13 mouse cellular contexts compared by ENCODE assay signal in the genomic region with DNA sequence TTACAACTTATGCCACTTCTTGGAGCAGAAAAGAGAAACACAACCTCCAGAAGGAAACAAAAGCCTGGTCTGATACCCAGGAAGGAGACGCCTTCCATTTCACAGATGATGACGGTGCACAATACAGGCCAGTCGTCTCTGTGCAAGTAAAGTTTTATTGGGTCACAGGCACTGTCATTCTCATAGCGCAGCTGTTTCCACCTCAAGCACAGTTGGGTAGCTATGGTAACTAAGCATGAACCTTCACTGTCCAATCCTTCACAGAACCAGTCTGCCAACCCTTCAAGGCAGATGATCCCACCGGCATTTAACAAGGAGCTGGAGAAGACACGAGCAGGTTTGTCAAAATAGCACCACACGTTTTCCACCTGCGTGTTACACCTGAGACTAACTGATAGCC. TPM values are rescaled to one million over a fixed set of nuclear protein-coding genes. Genes with fewer than 3 reads are reported as not detected.
DNase-seq lines count a peak whose midpoint lies in the region; ATAC-seq lines count a peak whose summit lies in the region.
"Had no signal": no experiment of that assay in that cellular context is flagged by ENCODE, and none has a peak within 500 bp of the region (broad histone marks: within the 10 kb centered on the region; RNA-seq: fewer than 3 reads in every experiment).

No protein-coding gene starts in this region.

- peaks cover 9% of the 10 kb centered on the region for H3K36me3 ChIP-seq in forebrain, embryonic 13.5 days (ENCODE audit: poor library complexity, severe bottlenecking)
- H3K36me3 ChIP-seq in forebrain, embryonic 15.5 days, result no peaks in the 10 kb centered on the region
- no peaks in the 10 kb centered on the region for H3K36me3 ChIP-seq in neural tube, embryonic 14.5 days (ENCODE audit: control insufficient read depth, insufficient read depth, low read length)
- H3K36me3 ChIP-seq in neural tube, embryonic 15.5 days, result no peaks in the 10 kb centered on the region
- peaks cover 37% of the 10 kb centered on the region for H3K36me3 ChIP-seq in liver, embryonic 15.5 days (replicated peaks)
- no peaks in the 10 kb centered on the region; the same call in 1 of the 2 replicates for H3K36me3 ChIP-seq in stomach, embryonic 16.5 days (ENCODE audit: control insufficient read depth, insufficient read depth, low read length)

- no peak overlapping the region for H3K4me3 ChIP-seq in forebrain, embryonic 13.5 days
- H3K4me3 ChIP-seq in forebrain, embryonic 15.5 days, result no peak overlapping the region
- H3K4me3 ChIP-seq in neural tube, embryonic 14.5 days (ENCODE audit: low read depth, low read length), result no peak overlapping the region
- no peak overlapping the region for H3K4me3 ChIP-seq in neural tube, embryonic 15.5 days (replicated peaks)
- no peak overlapping the region for H3K4me3 ChIP-seq in liver, embryonic 15.5 days (replicated peaks)
- H3K4me3 ChIP-seq in stomach, embryonic 16.5 days (replicated peaks; ENCODE audit: low read length), result no peak overlapping the region
- H3K4me3 ChIP-seq: erythroblast, embryonic 14.5 days; heart, adult 2 months had no signal

- H3K4me2 ChIP-seq in forebrain, embryonic 13.5 days, result no peak overlapping the region
- H3K4me2 ChIP-seq in forebrain, embryonic 15.5 days (replicated peaks), result no peak overlapping the region
- H3K4me2 ChIP-seq in neural tube, embryonic 14.5 days (ENCODE audit: low read depth, low read length), result no peak overlapping the region
- no peak overlapping the region for H3K4me2 ChIP-seq in neural tube, embryonic 15.5 days
- H3K4me2 ChIP-seq in liver, embryonic 15.5 days, result peak overlapping the region; percentile 24; the same call in 1 of the 2 replicates
- H3K4me2 ChIP-seq in stomach, embryonic 16.5 days (ENCODE audit: low read depth, low read length), result no peak overlapping the region

- H3K4me1 ChIP-seq in forebrain, embryonic 13.5 days, result peaks cover 53% of the 10 kb centered on the region
- peaks cover 39% of the 10 kb centered on the region for H3K4me1 ChIP-seq in forebrain, embryonic 15.5 days
- H3K4me1 ChIP-seq in neural tube, embryonic 14.5 days (ENCODE audit: control insufficient read depth, insufficient read depth, low read length), result peaks cover 26% of the 10 kb centered on the region
- peaks cover 33% of the 10 kb centered on the region for H3K4me1 ChIP-seq in neural tube, embryonic 15.5 days
- peaks cover 98% of the 10 kb centered on the region for H3K4me1 ChIP-seq in liver, embryonic 15.5 days (replicated peaks)
- H3K4me1 ChIP-seq in stomach, embryonic 16.5 days (ENCODE audit: control insufficient read depth, insufficient read depth, low read length), result peaks cover 52% of the 10 kb centered on the region

- no peaks in the 10 kb centered on the region for H3K27me3 ChIP-seq in forebrain, embryonic 13.5 days
- H3K27me3 ChIP-seq in forebrain, embryonic 15.5 days, result no peaks in the 10 kb centered on the region
- H3K27me3 ChIP-seq in neural tube, embryonic 14.5 days (ENCODE audit: control insufficient read depth, insufficient read depth, low read length), result no peaks in the 10 kb centered on the region
- no peaks in the 10 kb centered on the region for H3K27me3 ChIP-seq in neural tube, embryonic 15.5 days (replicated peaks)
- H3K27me3 ChIP-seq in liver, embryonic 15.5 days, result no peaks in the 10 kb centered on the region
- no peaks in the 10 kb centered on the region for H3K27me3 ChIP-seq in stomach, embryonic 16.5 days (ENCODE audit: control insufficient read depth, insufficient read depth, low read length)

- no peak overlapping the region for H3K9ac ChIP-seq in forebrain, embryonic 13.5 days
- no peak overlapping the region for H3K9ac ChIP-seq in forebrain, embryonic 15.5 days (replicated peaks)
- H3K9ac ChIP-seq in neural tube, embryonic 14.5 days (replicated peaks; ENCODE audit: low read depth, low read length), result no peak overlapping the region
- no peak overlapping the region for H3K9ac ChIP-seq in neural tube, embryonic 15.5 days (replicated peaks)
- no peak overlapping the region for H3K9ac ChIP-seq in liver, embryonic 15.5 days
- no peak overlapping the region for H3K9ac ChIP-seq in stomach, embryonic 16.5 days (ENCODE audit: low read length)

- H3K27ac ChIP-seq in forebrain, embryonic 13.5 days, result 0 out of 2 replicates have a peak overlapping the region, but pooled peaks have one; percentile 40
- H3K27ac ChIP-seq in forebrain, embryonic 15.5 days (replicated peaks), result no peak overlapping the region; the same call in 1 of the 2 replicates
- H3K27ac ChIP-seq in neural tube, embryonic 14.5 days (ENCODE audit: low read depth, low read length), result no peak overlapping the region
- no peak overlapping the region for H3K27ac ChIP-seq in neural tube, embryonic 15.5 days (replicated peaks)
- H3K27ac ChIP-seq in liver, embryonic 15.5 days (replicated peaks), result peak overlapping the region; percentile 68
- H3K27ac ChIP-seq in stomach, embryonic 16.5 days (ENCODE audit: low read length), result 0 out of 2 replicates have a peak overlapping the region, but pooled peaks have one; percentile 0
- H3K27ac ChIP-seq: heart, adult 2 months had no signal

- ATAC-seq in forebrain, embryonic 13.5 days, result no peak
- ATAC-seq in forebrain, embryonic 15.5 days (replicated peaks), result no peak
- ATAC-seq in neural tube, embryonic 14.5 days (ENCODE audit: low read depth), result peak; percentile 54; the same call in 1 of the 2 replicates
- ATAC-seq in neural tube, embryonic 15.5 days (ENCODE audit: low FRiP score), result no peak
- ATAC-seq in liver, embryonic 15.5 days (ENCODE audit: insufficient read depth), result no peak
- ATAC-seq in stomach, embryonic 16.5 days (ENCODE audit: insufficient read depth, low FRiP score), result no peak

- DNase-seq in right cerebral cortex, postnatal 36 days (ENCODE audit: low spot score in 2 of 2), result no peak
- no peak for DNase-seq in urinary bladder, adult 2 months (ENCODE audit: low spot score)
- DNase-seq: heart, adult 2 months; kidney, postnatal 36 days; lung, postnatal 10 days; right cerebral cortex, postnatal 14 days had no signal

- H3K9me3 ChIP-seq in forebrain, embryonic 13.5 days (replicated peaks), result no peaks in the 10 kb centered on the region
- H3K9me3 ChIP-seq in forebrain, embryonic 15.5 days, result no peaks in the 10 kb centered on the region
- H3K9me3 ChIP-seq in neural tube, embryonic 14.5 days (ENCODE audit: control insufficient read depth, low read length), result no peaks in the 10 kb centered on the region
- no peaks in the 10 kb centered on the region for H3K9me3 ChIP-seq in neural tube, embryonic 15.5 days (replicated peaks)
- no peaks in the 10 kb centered on the region for H3K9me3 ChIP-seq in liver, embryonic 15.5 days (replicated peaks)
- no peaks in the 10 kb centered on the region for H3K9me3 ChIP-seq in stomach, embryonic 16.5 days (replicated peaks; ENCODE audit: control insufficient read depth, low read length)

- 50% methylated on average over 8 of the region's 8 CpGs for WGBS in forebrain, embryonic 13.5 days
- WGBS in forebrain, embryonic 15.5 days, result 60% methylated on average over 8 of the region's 8 CpGs
- 38% methylated on average over 8 of the region's 8 CpGs for WGBS in neural tube, embryonic 14.5 days
- WGBS in neural tube, embryonic 15.5 days, result 43% methylated on average over 8 of the region's 8 CpGs
- WGBS in liver, embryonic 15.5 days (ENCODE audit: insufficient replicate concordance), result 59% methylated on average over 8 of the region's 8 CpGs
- 81% methylated on average over 8 of the region's 8 CpGs for WGBS in stomach, embryonic 16.5 days

RNA-seq across cellular contexts. Expression of gene Irs2, which starts 16.2 kb away (rescaled TPM):
- polyA plus RNA-seq in forebrain, embryonic 13.5 days (2015; fragmentation: Nextera tagmentation; extraction: Ambion mirVana), result 4.5 and 5.2 TPM in 2 replicates
- 7.1 and 7.5 TPM in 2 replicates for polyA plus RNA-seq in forebrain, embryonic 15.5 days (2015; fragmentation: Nextera tagmentation; extraction: Ambion mirVana)
- 5.6 and 6.1 TPM in 2 replicates for polyA plus RNA-seq in neural tube, embryonic 14.5 days (2014; fragmentation: Nextera tagmentation; extraction: Ambion mirVana)
- 5.2 and 5.7 TPM in 2 replicates for polyA plus RNA-seq in neural tube, embryonic 15.5 days (2015; fragmentation: Nextera tagmentation; extraction: Ambion mirVana)
- 4.0 and 5.2 TPM in 2 replicates for polyA plus RNA-seq in liver, embryonic 15.5 days (2015; fragmentation: Nextera tagmentation; extraction: Ambion mirVana)
- 3.3 and 3.4 TPM in 2 replicates for polyA plus RNA-seq in stomach, embryonic 16.5 days (2015; fragmentation: Nextera tagmentation; extraction: Ambion mirVana)
- 8.5 and 13.4 TPM in 2 replicates for polyA plus RNA-seq in urinary bladder, adult 2 months (2012; rRNA removed)

Comparison
In these comparisons a context has a peak if more than half of its experiments do, and no peak if none do; other contexts are left out.
1. H3K27ac ChIP-seq: peak in forebrain, embryonic 13.5 days (single experiment), liver, embryonic 15.5 days (single experiment) and stomach, embryonic 16.5 days (single experiment); none in forebrain, embryonic 15.5 days (single experiment), neural tube, embryonic 14.5 days (single experiment) and neural tube, embryonic 15.5 days (single experiment).